Comparison of ENCODE assay signal across 15 mouse cellular contexts in genomic region chr6:48732864-48733304, GRCm38 (mm10). TPM values are rescaled to one million over a fixed set of nuclear protein-coding genes. Genes with fewer than 3 reads are reported as not detected.
DNase-seq lines count a peak whose midpoint lies in the region; ATAC-seq lines count a peak whose summit lies in the region.
"Had no signal": no experiment of that assay in that cellular context is flagged by ENCODE, and none has a peak within 500 bp of the region (broad histone marks: within the 10 kb centered on the region; RNA-seq: fewer than 3 reads in every experiment).

No protein-coding gene starts in this region.

- no peak overlapping the region for H3K4me3 ChIP-seq in kidney, embryonic 14.5 days (ENCODE audit: low read length)
- H3K4me3 ChIP-seq: forebrain, embryonic 10.5 days; gastrocnemius, adult 2 months; heart, embryonic 12.5 days had no signal

- H3K9ac ChIP-seq in kidney, embryonic 14.5 days (ENCODE audit: low read depth, low read length): no peak overlapping the region
- H3K9ac ChIP-seq: heart, embryonic 12.5 days; liver, embryonic 14.5 days had no signal

- H3K27me3 ChIP-seq in kidney, embryonic 14.5 days (ENCODE audit: control insufficient read depth, insufficient read depth, low read length): no peaks in the 10 kb centered on the region
- H3K27me3 ChIP-seq: heart, embryonic 12.5 days had no signal

- peak; percentile 15 for DNase-seq in adrenal gland, postnatal 14 days
- no peak for DNase-seq in adrenal gland, postnatal 36 days
- DNase-seq in CD8-positive naive resting alpha-beta T cell, adult 2 months (ENCODE audit: low read depth in 2 of 2, low spot score in 2 of 2): peak; percentile 83
- DNase-seq in natural killer cell, adult 2 months (ENCODE audit: low spot score in 2 of 2): peak; percentile 90 to 93
- DNase-seq in thymus, postnatal 0 days (ENCODE audit: low spot score): peak; percentile 94
- DNase-seq in kidney, postnatal 10 days: no peak
- DNase-seq: gastrocnemius, adult 2 months; kidney, postnatal 4 days had no signal

- H3K4me1 ChIP-seq in kidney, embryonic 14.5 days (ENCODE audit: control insufficient read depth, insufficient read depth, low read length): no peaks in the 10 kb centered on the region
- H3K4me1 ChIP-seq: forebrain, embryonic 10.5 days; heart, embryonic 12.5 days had no signal

- no peak overlapping the region for H3K27ac ChIP-seq in kidney, embryonic 14.5 days (ENCODE audit: low read depth, low read length)
- H3K27ac ChIP-seq: forebrain, embryonic 10.5 days; gastrocnemius, adult 2 months; liver, embryonic 14.5 days had no signal

- 49% methylated on average over 8 of the region's 8 CpGs for WGBS in kidney, embryonic 14.5 days

- no peak overlapping the region for H3K4me2 ChIP-seq in kidney, embryonic 14.5 days (replicated peaks; ENCODE audit: low read depth, low read length)
- H3K4me2 ChIP-seq: heart, embryonic 12.5 days had no signal

- no peaks in the 10 kb centered on the region for H3K36me3 ChIP-seq in kidney, embryonic 14.5 days (ENCODE audit: control insufficient read depth, insufficient read depth, low read length)
- H3K36me3 ChIP-seq: forebrain, embryonic 10.5 days; heart, embryonic 12.5 days had no signal

- no peaks in the 10 kb centered on the region for H3K9me3 ChIP-seq in kidney, embryonic 14.5 days (ENCODE audit: control insufficient read depth, low read length)
- H3K9me3 ChIP-seq: forebrain, embryonic 10.5 days; heart, embryonic 12.5 days had no signal

- ATAC-seq in kidney, embryonic 14.5 days (ENCODE audit: low FRiP score, low TSS enrichment): no peak
- ATAC-seq in cerebellum, adult (ENCODE audit: insufficient number of reproducible peaks, low FRiP score, low TSS enrichment): no peak
- ATAC-seq: hindbrain, embryonic 16.5 days had no signal

RNA-seq across cellular contexts. Expression of gene Gimap1, which starts 6.0 kb away (rescaled TPM):
- 15.4 and 36.5 TPM in 2 replicates for total RNA-seq in adrenal gland, postnatal 14 days (2021)
- 10 to 100 TPM; 10.8 to 15.4 TPM for total RNA-seq in adrenal gland, postnatal 36 days (2021)
- 148 and 170 TPM in 2 replicates for polyA plus RNA-seq in thymus, postnatal 0 days (2015; fragmentation: Nextera tagmentation; extraction: Ambion mirVana)
- 21.1 and 27.9 TPM in 2 replicates for polyA plus RNA-seq in kidney, embryonic 14.5 days (2014; fragmentation: Nextera tagmentation; extraction: Ambion mirVana)

RNA-seq across cellular contexts. Expression of gene Gimap5, which starts 13.1 kb away (rescaled TPM):
- total RNA-seq in adrenal gland, postnatal 14 days (2021): 11.0 and 23.6 TPM in 2 replicates
- total RNA-seq in adrenal gland, postnatal 36 days (2021): 10 to 100 TPM; 13.3 to 18.2 TPM
- 23.7 and 29.6 TPM in 2 replicates for polyA plus RNA-seq in thymus, postnatal 0 days (2015; fragmentation: Nextera tagmentation; extraction: Ambion mirVana)
- 12.7 and 13.6 TPM in 2 replicates for polyA plus RNA-seq in kidney, embryonic 14.5 days (2014; fragmentation: Nextera tagmentation; extraction: Ambion mirVana)

RNA-seq across cellular contexts. Expression of gene Gimap7, which starts 14.5 kb away (rescaled TPM):
- total RNA-seq in adrenal gland, postnatal 14 days (2021): 0.63 and 3.8 TPM in 2 replicates
- total RNA-seq in adrenal gland, postnatal 36 days (2021): under 1 TPM in 1 of 2 experiments, not detected in 1; 0.53 TPM
- 6.5 and 6.7 TPM in 2 replicates for polyA plus RNA-seq in thymus, postnatal 0 days (2015; fragmentation: Nextera tagmentation; extraction: Ambion mirVana)
- not detected in 2 replicates for polyA plus RNA-seq in kidney, embryonic 14.5 days (2014; fragmentation: Nextera tagmentation; extraction: Ambion mirVana)
- total RNA-seq: gastrocnemius, adult 2 months had no signal
- polyA plus RNA-seq: forebrain, embryonic 10.5 days; heart, embryonic 12.5 days; hindbrain, embryonic 16.5 days had no signal

RNA-seq across cellular contexts. Expression of gene Gm28053, which starts 14.5 kb away (rescaled TPM):
- 4.9 and 12.6 TPM in 2 replicates for total RNA-seq in adrenal gland, postnatal 14 days (2021)
- total RNA-seq in adrenal gland, postnatal 36 days (2021): 1 to 10 TPM; 2.9 to 3.3 TPM
- 11.0 and 13.9 TPM in 2 replicates for polyA plus RNA-seq in thymus, postnatal 0 days (2015; fragmentation: Nextera tagmentation; extraction: Ambion mirVana)
- 3.2 and 4.8 TPM in 2 replicates for polyA plus RNA-seq in kidney, embryonic 14.5 days (2014; fragmentation: Nextera tagmentation; extraction: Ambion mirVana)
- total RNA-seq: megakaryocyte-erythroid progenitor cell, adult 5-6 weeks had no signal
- polyA plus RNA-seq: forebrain, embryonic 10.5 days had no signal

RNA-seq across cellular contexts. Expression of gene Gimap6, which starts 24.9 kb away (rescaled TPM):
- 63.5 and 88.5 TPM in 2 replicates for total RNA-seq in adrenal gland, postnatal 14 days (2021)
- total RNA-seq in adrenal gland, postnatal 36 days (2021): 10 to 100 TPM; 55.3 to 73.5 TPM
- 184 TPM in 2 replicates for polyA plus RNA-seq in thymus, postnatal 0 days (2015; fragmentation: Nextera tagmentation; extraction: Ambion mirVana)
- 42.7 and 49.9 TPM in 2 replicates for polyA plus RNA-seq in kidney, embryonic 14.5 days (2014; fragmentation: Nextera tagmentation; extraction: Ambion mirVana)

Comparison
In these comparisons a context has a peak if more than half of its experiments do, and no peak if none do; other contexts are left out.
1. DNase-seq: peak in adrenal gland, postnatal 14 days (single experiment), CD8-positive naive resting alpha-beta T cell, adult 2 months (2 of 2), natural killer cell, adult 2 months (2 of 2) and thymus, postnatal 0 days (single experiment); none in adrenal gland, postnatal 36 days (0 of 2) and kidney, postnatal 10 days (single experiment).